Mouse (Mus musculus): ENCODE measurements around the gene Hsph1.

GRCm38 (mm10) chr5:149594215-149594614 lies 42.0 kb downstream of the Hsph1 start:
- no peak for TF ChIP-seq CTCF (IDR thresholded peaks at IDR 0.05)
- TF ChIP-seq EP300 (IDR thresholded peaks at IDR 0.05; ENCODE audit: insufficient read depth, low read depth, low read length): no peak

Data from heart, adult 2 months (tissue).